Mouse (Mus musculus) MN1 (cell line): ENCODE results near the gene Rdh8.

ENCODE experiments used
- DNase-seq: peaks from one replicate; pipeline ENCODE4 v3.0.0-alpha.2; 2016; ENCODE audit warnings: low spot score

Rdh8 gene

DNA sequence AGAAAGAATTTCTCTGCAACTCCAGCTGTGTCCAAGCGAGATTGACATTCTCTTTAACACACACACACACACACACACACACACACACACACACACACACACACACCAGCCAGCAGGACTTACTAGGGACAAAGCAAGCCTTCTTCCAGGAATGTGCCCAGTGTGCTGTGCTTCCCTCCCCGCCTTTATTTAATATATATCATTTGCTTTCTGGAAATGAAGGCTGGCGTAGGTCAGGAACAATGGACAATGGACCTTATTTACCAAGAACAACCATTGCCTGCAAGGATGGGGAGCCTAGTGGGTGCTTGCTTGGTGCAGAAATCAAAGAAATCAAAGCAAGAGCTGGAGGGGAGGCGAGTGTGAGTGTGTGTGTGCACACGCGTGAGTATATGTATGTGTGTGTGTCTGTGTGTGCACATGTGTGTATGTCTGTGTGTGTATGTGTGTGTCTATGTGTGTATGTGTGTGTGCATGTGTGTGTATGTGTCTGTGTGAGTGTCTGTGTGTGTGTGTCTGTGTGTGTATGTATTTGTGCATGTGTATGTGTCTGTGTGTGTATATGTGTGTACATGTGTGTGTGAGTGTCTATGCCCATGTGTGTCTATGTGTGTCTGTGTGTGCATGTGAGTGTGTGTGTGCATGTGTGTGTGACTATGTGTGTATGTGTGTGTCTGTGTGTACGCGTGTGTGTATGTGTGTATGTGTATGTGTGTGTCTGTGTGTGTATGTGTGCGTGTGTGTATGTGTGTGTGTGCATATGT lies 19.1 kb downstream of the Rdh8 start:
- DNase-seq, result no peak

GRCm38 (mm10) chr9:20838931-20839330 lies 20.6 kb downstream of the Rdh8 start:
- DNase-seq, result no peak

DNA sequence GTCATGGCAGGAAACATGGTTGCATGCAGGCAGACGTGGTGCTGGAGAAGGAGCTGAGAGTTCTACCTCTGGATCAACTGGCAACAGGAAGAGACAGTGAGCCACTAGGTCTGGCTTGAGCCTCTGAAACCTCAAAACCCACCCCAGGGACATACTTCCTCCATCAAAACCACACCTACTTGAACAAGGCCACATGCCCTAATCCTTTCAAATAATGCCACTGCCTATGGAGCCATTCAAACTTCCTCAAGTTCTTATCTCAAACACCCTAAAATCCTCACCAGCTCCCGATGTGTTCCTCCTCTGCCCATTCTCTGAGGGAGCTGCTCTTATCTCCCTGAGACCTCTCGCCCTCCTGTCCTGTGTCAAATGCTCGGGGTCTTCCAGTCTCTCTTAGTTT lies 23.9 kb downstream of the Rdh8 start:
- DNase-seq, result no peak

GRCm38 (mm10) chr9:20842670-20843069 lies 24.4 kb downstream of the Rdh8 start:
- peak; percentile 50 for DNase-seq

DNA sequence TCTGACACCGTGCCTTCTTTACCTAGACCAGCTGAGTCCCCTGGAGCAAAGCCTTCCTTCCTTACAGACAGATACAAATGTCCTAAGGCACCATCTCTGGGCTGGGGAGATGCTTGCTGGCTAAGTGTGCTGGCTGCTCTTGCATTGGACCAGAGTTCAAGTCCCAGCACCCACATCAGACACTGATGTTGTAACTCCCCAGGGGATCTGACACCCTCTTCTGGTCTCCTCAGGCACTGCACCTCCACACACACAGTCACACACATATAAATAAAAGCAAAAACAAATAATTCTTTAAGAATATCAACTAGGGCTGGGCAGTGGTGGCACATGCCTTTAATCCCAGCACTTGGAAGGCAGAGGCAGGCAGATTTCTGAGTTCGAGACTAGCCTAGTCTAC lies 31.9 kb downstream of the Rdh8 start:
- DNase-seq, result no peak

DNA sequence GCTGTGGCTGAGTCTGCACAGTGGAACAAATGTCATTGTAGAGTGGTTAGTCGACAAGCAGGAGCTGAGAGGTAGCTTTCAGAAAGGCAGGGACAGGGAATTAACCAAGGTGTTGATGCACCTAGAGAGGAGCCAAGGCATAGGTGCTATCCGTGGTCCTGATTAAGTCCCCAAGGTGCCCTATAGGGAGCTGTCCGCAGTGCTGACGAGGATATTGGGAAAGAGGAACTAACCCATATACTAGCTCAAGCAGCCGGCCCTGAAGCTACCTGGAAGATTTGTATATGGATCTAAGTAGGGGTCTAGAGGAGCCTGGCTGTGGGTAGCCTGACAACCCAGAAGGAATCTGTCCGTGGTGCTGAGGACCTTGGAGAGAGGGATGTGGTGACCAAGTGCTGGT lies 38.8 kb downstream of the Rdh8 start:
- no peak for DNase-seq

GRCm38 (mm10) chr9:20859926-20860325 lies 41.6 kb downstream of the Rdh8 start:
- no peak for DNase-seq

DNA sequence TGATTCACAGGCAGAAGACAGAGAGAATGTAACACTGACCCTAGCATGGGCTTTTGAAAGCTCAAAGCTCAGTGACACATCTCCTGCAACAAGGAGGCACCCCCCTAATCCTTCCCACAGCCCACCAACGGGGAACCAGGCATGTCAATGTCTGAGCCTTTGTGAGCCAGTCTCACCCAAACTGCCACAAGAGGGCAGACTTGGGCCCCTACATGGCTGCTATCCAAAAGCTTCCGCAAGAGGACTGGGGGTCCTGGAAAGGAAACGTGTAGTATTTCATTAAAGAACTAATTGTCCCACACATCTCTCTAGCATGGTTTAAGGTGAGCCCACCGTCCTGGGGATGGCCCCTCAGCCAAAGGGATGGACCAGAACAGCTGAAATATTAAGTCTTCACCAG lies 43.5 kb downstream of the Rdh8 start:
- DNase-seq, result peak; percentile 21

DNA sequence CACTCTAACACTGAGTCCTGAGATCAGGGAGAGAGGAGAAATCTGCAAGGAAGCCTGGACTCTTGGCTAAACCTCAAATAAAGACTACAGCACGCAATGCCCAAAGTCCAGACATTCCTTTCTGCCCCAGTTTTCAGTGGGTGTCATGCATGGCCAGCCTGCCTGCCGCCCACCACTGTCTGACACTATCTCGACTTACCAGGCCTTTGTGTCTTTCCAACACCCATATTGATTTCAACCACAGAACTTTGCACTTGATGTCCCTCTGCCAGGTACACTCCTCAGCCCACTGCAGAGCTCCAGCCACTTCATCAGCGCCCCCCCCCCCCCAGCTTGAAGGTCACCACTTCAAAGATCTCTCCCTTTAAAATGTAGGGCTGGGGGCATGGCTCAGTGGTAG lies 43.9 kb downstream of the Rdh8 start:
- no peak for DNase-seq

GRCm38 (mm10) chr9:20866879-20867278 lies 48.6 kb downstream of the Rdh8 start:
- DNase-seq, result no peak

DNA sequence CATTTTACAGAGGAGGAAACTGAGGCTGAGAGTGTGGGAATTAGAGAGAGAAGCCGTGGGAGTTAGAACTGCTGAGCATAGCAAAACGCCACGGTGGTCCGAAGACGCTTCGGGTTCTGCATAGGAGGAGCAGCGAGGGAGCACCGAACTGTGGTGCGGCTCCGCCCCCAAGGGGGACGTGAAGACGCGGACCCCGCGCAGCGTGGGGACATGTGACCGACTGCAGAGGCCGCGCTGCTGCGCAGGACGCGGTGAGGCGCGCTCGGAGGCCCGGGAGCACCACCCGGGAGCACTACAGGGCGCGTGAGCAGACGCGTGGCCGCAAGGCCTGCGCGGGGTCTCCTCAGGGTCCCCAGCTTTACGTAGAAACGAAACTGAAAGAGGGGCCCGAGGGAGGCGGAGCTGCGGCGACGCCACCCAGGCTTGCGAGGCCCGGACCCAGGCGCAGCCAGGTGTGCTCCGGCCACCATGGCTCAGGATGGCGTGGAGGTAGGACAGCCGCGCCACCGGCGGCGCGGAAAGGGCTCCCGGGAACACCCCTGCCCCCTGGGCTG lies 50.2 kb downstream of the Rdh8 start, which contains the start of gene A230050P20Rik:
Gene A230050P20Rik (plus strand): TSS at position 195 of the 554 bp plus-strand sequence.
- no peak for DNase-seq

DNA sequence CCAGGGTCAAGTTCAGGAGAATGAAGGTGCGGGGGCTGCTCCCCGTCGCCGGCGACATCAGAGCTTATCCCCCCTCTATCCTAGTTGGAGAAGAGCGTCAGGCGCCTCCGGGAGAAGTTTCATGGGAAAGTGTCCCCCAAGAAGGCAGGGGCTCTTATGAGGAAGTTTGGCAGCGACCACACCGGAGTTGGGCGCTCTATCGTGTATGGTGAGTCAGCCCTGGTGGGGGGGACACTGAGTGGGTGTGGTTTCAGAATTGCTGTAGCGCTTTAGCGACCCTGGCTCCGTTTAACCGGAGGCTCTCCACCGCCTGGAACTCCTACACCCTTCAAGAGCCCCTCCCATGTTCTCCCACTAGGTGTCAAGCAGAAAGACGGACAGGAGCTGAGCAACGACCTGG lies 50.9 kb downstream of the Rdh8 start:
- no peak for DNase-seq

DNA sequence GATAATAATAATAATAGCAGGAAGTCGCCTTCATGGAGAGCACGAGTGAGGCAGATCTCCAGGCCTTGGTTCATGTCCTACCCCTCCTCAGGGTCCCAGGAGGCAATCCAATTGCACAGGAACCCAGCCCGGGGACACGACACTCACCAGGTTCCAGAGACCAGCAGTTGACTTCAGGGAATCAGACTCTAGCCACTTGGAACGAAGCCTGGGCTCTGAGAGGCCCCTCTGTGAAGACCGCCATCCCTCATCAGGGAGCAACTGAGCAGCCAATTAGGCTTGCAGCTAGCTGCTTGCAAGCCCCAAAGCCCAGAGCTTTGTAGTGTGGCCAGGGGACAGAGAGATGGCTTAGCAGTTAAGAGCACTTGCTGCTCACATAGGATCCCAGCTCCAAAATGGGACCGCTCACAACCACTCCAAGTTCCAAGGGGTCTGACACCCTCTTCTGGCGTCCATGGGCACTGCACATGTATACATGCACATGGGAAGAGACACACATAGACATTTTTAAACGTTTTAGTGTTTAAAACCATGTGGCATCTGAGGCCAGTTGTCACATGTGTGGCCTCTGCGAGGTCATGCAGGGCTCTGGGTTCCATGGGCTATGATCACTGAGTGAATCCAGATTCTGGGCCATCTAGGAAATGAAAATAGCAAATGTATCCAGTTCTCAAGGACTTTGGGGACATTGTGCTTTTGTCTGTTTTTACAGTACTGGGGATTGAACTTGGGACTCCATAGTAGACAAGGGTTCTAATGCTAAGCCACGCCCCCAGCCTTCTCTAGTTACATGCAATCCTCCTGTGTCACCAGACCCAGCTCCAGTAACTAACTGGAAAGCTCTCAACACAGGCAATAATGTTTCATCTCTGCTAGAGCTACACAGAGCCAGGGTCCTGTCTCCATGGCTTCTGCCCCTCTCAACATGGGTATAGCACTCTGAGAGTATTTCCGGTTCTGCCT lies 52.2 kb downstream of the Rdh8 start:
- no peak for DNase-seq

- DNase-seq, result no peak
These were observed 54.7 kb downstream of the Rdh8 start for GRCm38 (mm10) chr9:20872991-20873390.

GRCm38 (mm10) chr9:20873521-20873920 lies 55.2 kb downstream of the Rdh8 start:
- DNase-seq, result no peak

DNA sequence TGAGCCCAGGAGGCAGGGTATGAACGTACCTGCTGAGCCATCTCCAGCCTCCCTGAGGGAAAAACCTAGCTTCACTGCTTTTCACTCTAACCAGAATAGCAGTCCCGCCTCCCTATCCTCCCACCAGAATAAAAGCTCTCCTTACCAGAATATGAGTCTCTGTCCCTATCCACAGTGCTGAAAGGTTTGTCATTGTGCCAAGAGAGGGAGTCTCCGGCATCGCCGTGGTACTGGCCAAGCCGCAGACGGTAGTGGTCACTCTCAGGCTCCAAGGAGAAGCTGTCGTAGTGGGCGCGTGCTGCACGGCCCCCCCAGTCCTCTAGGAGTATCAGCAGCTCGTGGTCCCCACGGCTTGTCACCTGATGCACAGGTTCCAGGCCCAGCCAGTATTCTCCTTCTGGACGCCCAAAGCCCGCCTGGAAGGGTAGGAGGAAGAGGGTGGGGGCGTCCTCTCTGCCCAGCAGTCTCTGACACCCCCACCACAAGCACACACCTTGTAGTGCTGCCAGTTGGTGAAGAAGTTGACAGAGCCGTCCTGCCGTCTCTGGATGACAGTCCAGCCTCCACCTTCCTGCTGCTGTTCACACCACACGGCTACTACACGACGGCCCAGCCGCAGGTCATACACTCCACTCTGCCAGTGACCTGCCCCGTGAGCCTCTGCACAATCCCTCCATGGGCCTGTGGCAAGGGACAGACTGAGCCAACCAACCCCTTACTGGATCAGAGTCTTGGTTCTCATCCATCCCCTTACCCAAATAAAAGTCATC lies 56.9 kb downstream of the Rdh8 start:
- no peak for DNase-seq
